Mouse (Mus musculus) liver, adult (tissue): ENCODE results near the gene Hs3st3a1.

ENCODE experiments used
- GATA4 ChIP-seq: IDR thresholded peaks from 2 replicates; pipeline ENCODE4 v1.6.1; 2014; ENCODE audit warnings: mild to moderate bottlenecking, low read length; ENCODE audit not compliant: insufficient replicate concordance

Hs3st3a1 gene

DNA sequence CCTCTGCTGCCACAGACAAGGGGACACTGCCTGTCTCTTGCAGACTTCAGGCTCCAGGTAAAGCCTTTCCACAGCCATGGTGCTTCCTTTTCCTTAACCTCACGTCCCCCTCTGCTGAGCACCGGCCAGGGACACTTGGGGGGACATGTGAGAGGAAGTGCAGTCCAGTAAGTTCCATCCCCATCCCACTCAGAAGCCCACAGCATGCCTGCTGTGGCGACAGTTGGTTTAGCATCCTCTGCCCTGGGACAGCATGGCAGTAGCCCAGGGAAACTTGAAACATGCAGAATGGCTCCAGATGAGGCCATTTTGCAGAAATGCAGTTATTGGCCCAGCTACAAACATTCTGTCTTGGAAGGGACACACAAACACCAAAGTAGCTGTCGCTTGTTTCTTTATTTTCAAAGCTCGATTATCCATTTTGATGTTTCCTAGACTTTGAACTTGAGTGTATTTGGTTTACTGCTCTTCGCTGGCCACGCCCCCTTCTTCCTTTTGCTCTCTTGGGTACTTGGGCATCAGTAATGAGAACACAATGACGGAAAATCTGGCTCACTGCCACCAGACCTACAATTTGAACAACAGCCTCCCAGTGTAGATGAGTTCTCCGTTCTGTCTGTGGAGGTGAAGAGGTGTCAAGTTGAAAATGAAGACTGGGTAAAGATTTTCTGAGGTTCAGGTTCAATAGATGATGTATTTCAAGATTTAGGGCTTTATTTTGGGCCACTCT lies 13.6 kb downstream of the Hs3st3a1 start:
- TF ChIP-seq GATA4 = no peak

DNA sequence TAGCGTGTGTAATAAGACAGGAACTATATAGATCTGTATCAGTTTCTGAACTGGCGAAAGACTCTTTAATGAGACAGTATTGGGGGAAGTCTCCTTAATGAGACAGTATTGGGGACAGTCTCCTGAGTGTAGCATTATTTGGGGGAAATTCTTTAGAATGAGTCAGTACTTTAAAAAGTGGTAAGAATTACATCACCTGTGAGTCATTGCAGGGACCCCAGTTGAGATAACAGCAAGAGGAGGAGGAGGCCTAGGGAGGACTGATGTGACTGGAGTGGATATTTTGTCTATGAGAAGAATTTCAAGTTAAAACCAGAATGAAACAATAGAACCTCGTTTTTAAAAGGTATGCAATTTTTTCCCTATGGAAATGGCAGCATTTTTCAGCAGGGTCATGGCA lies 26.6 kb downstream of the Hs3st3a1 start:
- TF ChIP-seq GATA4 = no peak

- TF ChIP-seq GATA4 = no peak
These were observed 33.6 kb downstream of the Hs3st3a1 start for GRCm38 (mm10) chr11:64468737-64469136.

- no peak for TF ChIP-seq GATA4
These were observed 35.6 kb downstream of the Hs3st3a1 start for GRCm38 (mm10) chr11:64470689-64471088.

GRCm38 (mm10) chr11:64473679-64474078 lies 38.5 kb downstream of the Hs3st3a1 start:
- TF ChIP-seq GATA4 = no peak

- TF ChIP-seq GATA4 = no peak
These were observed 46.3 kb downstream of the Hs3st3a1 start for GRCm38 (mm10) chr11:64481445-64481844.

- TF ChIP-seq GATA4 = no peak
These were observed 54.7 kb downstream of the Hs3st3a1 start for GRCm38 (mm10) chr11:64489587-64490433.

- TF ChIP-seq GATA4 = no peak
These were observed 59.3 kb downstream of the Hs3st3a1 start for GRCm38 (mm10) chr11:64494448-64494847.

- no peak; the same call in 1 of the 2 replicates for TF ChIP-seq GATA4
These were observed 60.8 kb downstream of the Hs3st3a1 start for GRCm38 (mm10) chr11:64495935-64496334.

GRCm38 (mm10) chr11:64496677-64497076 lies 61.5 kb downstream of the Hs3st3a1 start:
- no peak for TF ChIP-seq GATA4

GRCm38 (mm10) chr11:64500536-64501112 lies 65.5 kb downstream of the Hs3st3a1 start:
- no peak for TF ChIP-seq GATA4

- no peak for TF ChIP-seq GATA4
These were observed 67.9 kb downstream of the Hs3st3a1 start for GRCm38 (mm10) chr11:64503040-64503439.

DNA sequence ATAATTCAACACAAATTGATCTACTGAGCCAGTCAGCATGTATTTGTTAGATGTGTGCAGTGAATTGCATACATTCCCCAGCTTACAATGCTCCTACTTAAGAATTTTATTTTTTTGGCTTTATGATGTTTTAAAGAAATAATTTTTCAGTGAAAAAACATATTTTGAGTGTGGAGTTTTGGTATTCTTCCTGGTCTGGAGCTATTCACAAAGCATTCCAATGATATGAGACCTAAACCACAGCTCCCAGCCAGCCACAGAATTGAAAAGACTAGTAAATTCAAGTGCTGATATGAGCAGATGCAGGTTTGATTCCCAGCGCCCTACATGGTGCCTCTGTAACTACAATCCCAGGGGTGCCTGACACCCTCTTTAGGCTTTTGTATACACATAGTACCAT lies 70.8 kb downstream of the Hs3st3a1 start:
- TF ChIP-seq GATA4 = no peak

DNA sequence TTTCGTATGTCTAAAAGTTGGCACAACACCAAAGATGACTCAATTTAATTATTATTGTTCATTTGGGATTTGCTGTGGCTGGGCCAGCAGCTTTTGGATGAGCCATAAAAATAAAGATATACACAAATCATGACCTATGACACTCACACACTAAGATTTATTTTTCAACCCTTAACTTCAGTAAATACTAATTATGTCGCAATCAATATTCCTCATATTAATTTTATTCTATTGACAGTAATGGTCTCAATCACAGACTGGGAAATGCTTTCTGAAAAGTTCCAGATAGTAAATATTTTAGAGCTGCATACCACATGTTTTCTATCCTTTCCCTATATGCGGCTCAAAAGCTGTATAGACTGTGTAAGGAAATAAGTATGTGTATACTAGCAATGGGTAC lies 71.9 kb downstream of the Hs3st3a1 start:
- TF ChIP-seq GATA4 = no peak

- TF ChIP-seq GATA4 = no peak
These were observed 74.0 kb downstream of the Hs3st3a1 start for GRCm38 (mm10) chr11:64509106-64509505.

GRCm38 (mm10) chr11:64512301-64512700 lies 77.2 kb downstream of the Hs3st3a1 start:
- no peak for TF ChIP-seq GATA4
